9 mouse cellular contexts compared by ENCODE assay signal in genomic region chr12:32059135-32059534, GRCm38 (mm10). TPM values are rescaled to one million over a fixed set of nuclear protein-coding genes. Genes with fewer than 3 reads are reported as not detected.
DNase-seq lines count a peak whose midpoint lies in the region; ATAC-seq and TF ChIP-seq lines count a peak whose summit lies in the region.
"Had no signal": no experiment of that assay in that cellular context is flagged by ENCODE, and none has a peak within 500 bp of the region (broad histone marks: within the 10 kb centered on the region; RNA-seq: fewer than 3 reads in every experiment).

No protein-coding gene starts in this region.

- peak overlapping the region; percentile 95 for H3K9ac ChIP-seq in forebrain, postnatal 0 days

- peaks cover 13% of the 10 kb centered on the region for H3K4me1 ChIP-seq in forebrain, postnatal 0 days (ENCODE audit: insufficient read depth)
- H3K4me1 ChIP-seq in midbrain, embryonic 10.5 days: peaks cover 36% of the 10 kb centered on the region

- DNase-seq in retina, embryonic 14.5 days (ENCODE audit: low spot score): peak; percentile 12
- DNase-seq in retina, postnatal 1 day: no peak
- peak; percentile 47 for DNase-seq in forebrain, postnatal 0 days
- peak; percentile 11 for DNase-seq in midbrain, embryonic 10.5 days (ENCODE audit: low spot score)
- DNase-seq in urinary bladder, postnatal 4 days (ENCODE audit: low spot score in 2 of 2): no peak
- no peak for DNase-seq in spleen, adult 12 weeks (ENCODE audit: low spot score)
- no peak for DNase-seq in layer of hippocampus, adult 8-10 months (ENCODE audit: low spot score in 2 of 2)
- DNase-seq: heart, postnatal 10 days; thymus, postnatal 14 days had no signal

- H3K4me3 ChIP-seq in forebrain, postnatal 0 days (ENCODE audit: low read depth, low read length): peak overlapping the region; percentile 85
- H3K4me3 ChIP-seq in midbrain, embryonic 10.5 days: peak overlapping the region; percentile 86

- peak overlapping the region; percentile 68 for H3K4me2 ChIP-seq in forebrain, postnatal 0 days (ENCODE audit: low read depth)

- no peak for ATAC-seq in forebrain, postnatal 0 days

- TF ChIP-seq CTCF in forebrain, postnatal 0 days (IDR thresholded peaks at IDR 0.05; ENCODE audit: low read depth): no peak

- no peaks in the 10 kb centered on the region for H3K9me3 ChIP-seq in forebrain, postnatal 0 days (ENCODE audit: low read length)
- H3K9me3 ChIP-seq in midbrain, embryonic 10.5 days (replicated peaks): no peaks in the 10 kb centered on the region

- H3K27me3 ChIP-seq in forebrain, postnatal 0 days (ENCODE audit: insufficient read depth, low read length): no peaks in the 10 kb centered on the region
- no peaks in the 10 kb centered on the region for H3K27me3 ChIP-seq in midbrain, embryonic 10.5 days (ENCODE audit: low read depth, poor library complexity, severe bottlenecking)

- WGBS in forebrain, postnatal 0 days: 21% methylated on average over 2 of the region's 2 CpGs
- WGBS in midbrain, embryonic 10.5 days: 53% methylated on average over 2 of the region's 2 CpGs

- H3K36me3 ChIP-seq in forebrain, postnatal 0 days (ENCODE audit: insufficient read depth): no peaks in the 10 kb centered on the region
- H3K36me3 ChIP-seq in midbrain, embryonic 10.5 days: peaks cover 7% of the 10 kb centered on the region

- peak overlapping the region; percentile 99 for H3K27ac ChIP-seq in forebrain, postnatal 0 days (ENCODE audit: low read depth, low read length)
- peak overlapping the region; percentile 98 for H3K27ac ChIP-seq in midbrain, embryonic 10.5 days (replicated peaks)

RNA-seq across cellular contexts. Expression of gene Prkar2b, which starts 2.0 kb away (rescaled TPM):
- total RNA-seq in forebrain, postnatal 0 days (2014; rRNA removed): 215 and 218 TPM in 2 replicates
- 118 and 129 TPM in 2 replicates for polyA plus RNA-seq in forebrain, postnatal 0 days (2015; fragmentation: Nextera tagmentation; extraction: Ambion mirVana)
- polyA plus RNA-seq in midbrain, embryonic 10.5 days (2016; fragmentation: Nextera tagmentation; extraction: Ambion mirVana): 36.6 and 40.0 TPM in 2 replicates
- 10 to 100 TPM; 29.5 to 35.0 (median 31.3) TPM for total RNA-seq in layer of hippocampus, adult 8-10 months (2022)

Comparison
In these comparisons a context has a peak if more than half of its experiments do, and no peak if none do; other contexts are left out.
1. DNase-seq: peak in retina, embryonic 14.5 days (single experiment), forebrain, postnatal 0 days (single experiment) and midbrain, embryonic 10.5 days (single experiment); none in retina, postnatal 1 day (single experiment), urinary bladder, postnatal 4 days (0 of 2), spleen, adult 12 weeks (single experiment) and layer of hippocampus, adult 8-10 months (0 of 2).